Mouse (Mus musculus) 416B (cell line): Measurements from ENCODE around the gene Ubald1.

Source experiments
- DNase-seq: peaks from one replicate; pipeline ENCODE4 v3.0.0; 2011; ENCODE audit warnings: low read depth

Ubald1 gene

DNA sequence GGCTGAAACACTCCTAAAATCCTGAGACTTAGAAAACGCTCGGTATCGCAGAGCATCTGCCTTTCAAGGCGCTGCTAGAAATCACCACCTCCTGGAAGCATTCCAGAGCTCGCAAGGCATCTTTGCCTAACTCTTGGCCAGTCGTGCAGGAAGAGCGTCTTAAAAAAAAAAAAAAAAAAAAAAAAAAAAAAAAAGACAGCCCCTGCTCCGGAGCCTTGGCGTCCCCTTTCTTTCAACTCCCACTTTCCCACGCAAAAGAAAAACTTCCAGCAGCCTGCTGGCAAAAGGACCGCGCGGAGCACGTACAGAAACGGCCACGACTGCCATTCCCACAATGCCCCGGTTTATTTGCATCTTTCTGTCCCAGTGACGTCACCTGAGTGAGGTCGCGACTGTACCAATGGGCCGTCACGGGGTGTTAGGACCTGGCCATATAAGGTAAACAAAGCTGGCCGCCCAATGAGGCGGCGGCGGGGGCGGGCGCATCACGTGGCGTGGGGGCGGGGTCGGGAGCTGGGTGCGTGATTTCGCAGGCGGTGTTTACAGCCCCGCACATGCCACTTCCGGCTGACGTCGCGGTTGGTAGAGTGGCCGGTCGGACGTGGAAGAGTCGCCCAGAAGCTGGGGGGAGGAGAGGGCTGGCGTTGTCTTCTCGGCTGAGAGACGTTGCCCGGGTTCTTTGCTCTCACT, at the start of gene Ubald1:
Gene Ubald1 (minus strand): TSS at position 180 of the 690 bp plus-strand sequence.
- DNase-seq, result peak; percentile 100

DNA sequence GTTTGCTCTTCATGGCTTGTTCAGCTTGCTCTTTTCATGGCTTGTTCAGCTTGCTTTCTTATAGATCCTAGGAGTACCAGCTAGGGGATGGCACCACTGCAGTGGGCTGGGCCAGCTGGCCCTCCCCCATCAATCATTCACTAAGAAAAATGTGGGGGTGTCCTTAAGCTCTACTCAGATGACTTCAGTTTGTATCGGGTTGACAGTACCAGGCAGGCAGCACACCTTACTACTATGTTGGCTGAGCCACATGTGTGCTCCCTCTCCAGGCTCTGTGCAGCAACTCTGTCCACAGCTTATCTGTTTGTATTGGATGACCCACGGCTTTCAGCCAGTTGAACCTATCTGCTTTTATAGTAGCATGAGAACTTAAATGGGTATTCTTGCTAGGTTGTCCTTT, 48.4 kb upstream of the Ubald1 start:
- DNase-seq, result no peak

DNA sequence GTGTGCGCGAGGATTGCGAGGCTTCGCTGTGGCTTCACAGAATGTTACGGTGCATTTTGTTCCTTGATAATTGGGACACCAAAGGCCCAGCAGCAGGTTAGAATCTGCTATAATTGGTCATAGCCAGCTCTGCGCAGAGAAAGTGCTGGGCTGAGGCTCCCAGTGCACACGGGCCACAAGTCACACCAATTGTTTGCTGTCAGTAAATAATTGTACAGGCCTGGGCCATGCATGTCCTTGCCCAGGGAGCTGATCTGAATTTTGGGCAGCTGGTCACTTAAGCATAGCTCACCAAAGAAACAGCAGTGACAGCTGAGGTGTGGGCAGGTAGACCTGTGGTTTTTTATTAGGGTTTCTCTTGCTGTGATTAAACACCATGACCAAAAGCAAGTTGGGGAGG, 47.9 kb upstream of the Ubald1 start:
- DNase-seq, result no peak

DNA sequence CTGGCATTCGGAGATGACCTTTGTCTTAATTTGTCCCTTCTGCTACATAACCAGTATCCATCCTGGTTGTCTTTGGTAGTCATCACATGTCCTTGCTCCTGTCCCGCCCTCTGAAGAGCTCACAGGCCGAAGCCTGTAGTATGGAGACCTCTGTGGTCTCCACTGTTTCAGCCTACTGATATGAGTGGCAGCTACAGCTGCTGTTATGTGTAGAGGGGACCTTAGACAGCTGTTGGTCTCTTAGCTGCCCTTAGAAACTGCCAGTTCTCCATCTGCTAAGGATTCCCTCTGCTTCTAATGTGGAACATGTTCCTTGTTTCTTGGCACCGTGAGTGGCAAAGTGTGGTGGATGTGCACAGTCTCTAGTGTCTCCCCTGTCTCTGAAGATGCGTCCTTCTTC, 43.9 kb upstream of the Ubald1 start:
- DNase-seq, result no peak

DNA sequence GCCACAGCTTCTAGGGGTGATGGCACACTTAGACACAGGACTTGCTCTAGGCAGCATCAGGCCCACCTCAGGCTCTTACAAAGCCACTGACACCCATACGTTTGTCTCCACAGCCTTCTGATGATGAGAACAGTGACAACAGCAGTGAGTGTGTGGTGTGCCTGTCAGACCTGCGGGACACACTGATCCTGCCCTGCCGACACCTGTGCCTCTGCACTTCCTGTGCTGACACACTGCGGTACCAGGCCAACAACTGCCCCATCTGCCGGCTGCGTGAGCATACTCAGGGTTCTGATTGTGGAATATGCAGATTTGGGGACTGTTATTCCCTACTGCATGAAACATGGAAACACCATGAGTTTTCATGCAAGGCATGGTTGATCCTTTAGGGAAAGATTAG, 42.4 kb upstream of the Ubald1 start:
- no peak for DNase-seq

DNA sequence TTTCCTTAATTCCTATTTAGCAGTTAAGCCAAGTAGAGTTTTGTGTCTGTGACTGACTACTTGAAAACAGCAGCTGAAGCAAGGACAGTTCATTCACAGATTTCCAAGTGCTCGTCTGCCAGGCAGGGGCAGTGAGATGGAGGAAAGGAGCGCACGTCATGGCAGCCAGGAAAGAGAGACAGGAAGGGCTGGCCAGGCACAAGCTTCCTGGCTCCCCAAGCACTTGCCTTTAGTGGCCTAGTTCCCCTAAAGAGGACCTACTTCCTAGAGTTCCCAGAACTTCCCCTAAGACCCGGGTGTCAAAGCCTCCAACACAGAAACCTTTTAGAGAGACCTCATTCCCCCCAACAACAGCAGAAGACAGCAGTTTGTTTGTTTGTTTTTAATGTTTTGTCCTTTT, 40.4 kb upstream of the Ubald1 start:
- peak; percentile 29 for DNase-seq

DNA sequence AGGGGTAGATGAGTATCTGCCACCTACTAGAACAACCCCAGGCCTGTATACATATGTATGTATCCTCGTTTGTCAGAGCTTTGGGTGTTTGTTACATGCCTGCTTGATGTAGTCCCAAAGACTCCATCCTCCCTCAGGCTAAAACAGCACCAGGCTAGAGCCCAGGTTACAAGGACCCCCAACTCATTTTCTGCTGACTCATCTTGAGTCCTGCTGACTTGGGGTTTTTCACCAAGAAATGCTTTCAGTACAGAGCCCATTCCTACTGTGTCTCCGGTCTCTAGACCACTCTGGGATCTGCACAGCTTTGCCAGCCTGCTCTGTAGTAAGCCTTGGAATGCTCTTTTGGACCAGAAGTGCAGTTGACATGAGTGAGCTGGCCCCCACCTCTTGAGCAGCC, 36.5 kb upstream of the Ubald1 start:
- no peak for DNase-seq

DNA sequence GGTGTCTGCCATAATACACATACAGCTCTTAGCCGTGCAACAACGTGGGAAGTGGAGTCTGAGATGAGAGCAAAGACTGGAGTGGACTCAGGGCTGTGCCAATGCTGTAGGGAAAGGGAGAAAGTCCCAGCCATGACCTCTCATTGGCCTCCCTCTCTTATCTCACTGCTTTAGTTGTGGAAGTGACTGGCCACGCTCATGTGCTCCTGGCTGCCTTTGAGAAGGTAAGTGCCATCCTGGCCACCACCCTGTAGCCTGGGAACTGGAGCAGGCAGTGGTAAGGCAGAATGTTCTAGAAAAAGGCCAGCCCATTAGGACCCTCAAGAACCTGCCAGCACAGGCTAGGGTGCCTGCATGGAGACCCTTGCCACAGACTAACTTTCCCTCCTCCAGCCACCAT, 35.8 kb upstream of the Ubald1 start:
- DNase-seq, result no peak

DNA sequence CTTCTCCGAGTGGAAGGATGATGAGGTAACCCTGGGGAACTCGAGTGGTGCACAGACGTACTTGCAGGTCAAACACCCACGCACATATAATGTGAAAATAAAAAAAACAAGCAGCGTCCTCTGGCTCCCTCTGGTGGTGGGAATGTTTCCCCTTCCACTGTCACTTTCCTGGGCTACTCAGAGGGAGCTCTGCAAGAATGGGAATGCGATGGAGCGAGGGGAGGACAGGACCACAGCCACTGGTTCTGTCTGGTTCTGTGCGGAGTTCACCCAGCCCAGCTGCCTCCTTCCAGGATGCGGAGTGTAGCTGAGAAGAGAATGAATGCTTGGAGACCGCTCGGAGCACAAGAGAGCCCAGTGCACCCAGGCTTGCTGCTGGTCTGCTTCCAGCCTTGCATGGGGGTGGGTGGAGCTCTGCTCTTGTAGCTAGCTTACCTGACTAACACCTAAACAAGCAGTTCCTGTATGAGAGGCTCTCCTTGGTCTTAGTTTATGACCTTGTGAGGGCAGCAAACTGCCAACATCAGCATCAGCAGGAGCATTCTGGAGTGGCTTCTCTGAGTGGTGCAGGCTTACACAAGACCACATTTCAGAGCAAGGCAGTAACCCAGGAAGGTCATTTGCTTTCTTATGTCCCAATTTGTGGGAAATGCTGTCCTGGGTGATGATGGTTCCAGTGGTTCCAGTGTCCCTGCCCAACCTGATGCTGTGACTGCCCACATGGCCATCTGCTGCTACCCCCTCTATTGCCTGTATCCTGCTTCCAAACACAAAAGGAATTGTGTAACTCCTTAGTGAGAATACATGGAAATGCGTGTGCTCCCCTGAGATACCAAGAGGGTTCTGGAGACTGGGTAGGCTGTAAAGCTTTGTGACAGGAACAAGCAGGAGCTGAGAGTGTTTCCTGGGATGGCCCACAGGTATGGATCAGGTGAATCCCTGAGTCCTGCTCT, 33.9 kb upstream of the Ubald1 start:
- peak; percentile 83 for DNase-seq

DNA sequence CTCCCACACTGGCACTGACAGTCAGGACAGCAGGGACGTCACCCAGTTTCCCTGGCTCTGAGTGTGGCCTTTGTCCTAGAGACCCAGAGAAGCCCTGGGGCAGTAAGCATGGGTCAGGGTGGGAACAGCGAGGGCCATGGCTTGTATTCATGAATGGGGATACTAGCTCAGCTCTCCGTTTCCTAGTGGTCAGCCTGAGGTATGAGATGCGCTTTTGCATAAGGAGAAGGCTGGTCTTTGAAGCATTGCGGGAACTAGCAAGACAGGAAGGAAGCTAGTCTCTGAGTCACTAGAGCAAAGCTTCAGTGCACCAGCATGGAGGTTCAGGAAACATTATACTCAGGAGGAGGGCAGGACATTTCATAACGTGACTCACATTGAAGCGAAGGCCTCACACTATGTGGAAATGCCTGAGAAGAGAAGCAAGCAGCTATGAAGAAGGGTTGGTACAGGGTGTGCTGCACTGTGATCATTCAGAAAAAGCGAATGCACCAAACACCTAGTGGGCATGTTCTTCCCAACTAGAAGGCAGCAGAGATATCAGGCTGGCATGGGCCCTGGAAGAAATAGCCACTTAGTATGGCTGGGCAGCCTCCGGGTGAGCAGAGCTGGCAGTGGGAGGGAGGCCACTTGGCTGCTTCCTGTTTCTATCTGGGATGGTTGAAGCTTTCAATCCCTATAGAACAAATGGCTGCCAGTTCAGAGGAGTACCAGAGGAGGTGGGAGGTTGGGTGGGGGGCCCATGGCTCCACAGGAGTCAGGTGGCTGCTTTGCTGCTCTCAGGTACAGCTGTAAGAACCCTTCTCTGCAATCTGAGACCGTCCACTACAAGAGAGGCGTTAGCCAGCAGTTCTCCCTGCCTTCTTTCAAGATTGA, 33.0 kb upstream of the Ubald1 start:
- peak; percentile 97 for DNase-seq

DNA sequence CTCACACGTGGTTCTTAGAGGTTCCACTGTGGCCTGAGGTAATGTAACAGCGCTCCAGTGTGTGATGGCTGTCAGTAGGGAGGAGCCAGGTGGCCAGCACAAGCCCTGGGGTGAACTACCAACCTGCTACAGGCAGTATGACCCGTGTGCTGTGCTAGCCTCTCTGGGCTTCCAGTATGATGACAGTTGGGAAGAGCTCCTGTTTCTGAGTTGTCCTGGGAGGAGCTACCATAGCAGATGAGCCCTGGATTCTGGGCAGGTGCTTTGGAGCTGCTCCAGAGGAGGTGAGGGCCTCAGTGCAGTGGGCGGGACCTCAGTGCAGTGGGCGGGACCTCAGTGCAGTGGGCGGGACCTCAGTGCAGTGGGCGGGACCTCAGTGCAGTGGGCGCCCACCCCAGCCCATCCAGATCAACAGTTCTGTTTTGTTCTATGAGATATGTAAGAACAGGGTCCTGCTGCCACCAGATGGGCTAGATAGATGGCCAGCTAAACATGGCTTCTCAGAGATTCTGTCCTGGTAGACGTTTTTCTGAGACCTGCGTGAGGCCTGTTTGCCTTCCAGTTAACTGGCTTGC, 32.0 kb upstream of the Ubald1 start:
- DNase-seq, result no peak

DNA sequence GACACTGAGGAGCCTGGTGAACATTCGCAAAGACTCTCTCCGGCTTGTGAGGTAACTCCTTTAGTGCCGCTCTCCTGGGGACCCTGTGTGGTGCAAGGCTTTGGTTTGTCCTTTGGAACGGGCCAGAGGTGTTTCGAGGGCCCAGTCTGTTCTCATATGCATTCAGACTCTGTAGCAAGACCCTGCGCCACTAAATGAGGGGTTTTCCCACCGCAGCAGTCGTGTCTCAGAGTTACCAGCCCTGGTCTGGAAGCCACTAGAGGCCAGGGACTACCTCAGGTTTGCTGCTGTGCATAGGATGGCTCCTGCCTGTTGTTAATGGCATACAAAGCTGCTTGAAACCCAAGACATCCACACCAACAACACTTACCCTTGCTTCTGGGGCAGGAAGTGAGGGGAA, 30.6 kb upstream of the Ubald1 start:
- no peak for DNase-seq

DNA sequence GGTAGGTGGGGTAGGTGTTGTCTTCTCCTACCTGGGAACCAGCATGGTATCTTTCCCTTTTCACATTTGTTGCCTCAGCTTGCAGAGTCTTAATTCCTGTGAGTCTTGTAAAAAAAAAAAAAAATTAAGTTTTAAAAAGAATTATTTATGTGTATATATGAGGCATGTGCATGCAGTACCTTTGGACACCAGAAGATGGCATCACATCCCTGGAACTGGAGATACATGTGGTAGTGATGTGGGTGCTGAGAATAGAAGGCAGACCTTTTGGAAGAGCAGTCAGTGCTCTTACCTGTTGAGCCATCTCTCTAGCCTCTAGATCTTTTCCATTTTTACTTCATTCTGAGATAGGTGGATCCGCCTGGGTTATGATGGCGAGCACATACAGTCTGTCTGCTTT, 29.6 kb upstream of the Ubald1 start:
- DNase-seq, result peak; percentile 48

DNA sequence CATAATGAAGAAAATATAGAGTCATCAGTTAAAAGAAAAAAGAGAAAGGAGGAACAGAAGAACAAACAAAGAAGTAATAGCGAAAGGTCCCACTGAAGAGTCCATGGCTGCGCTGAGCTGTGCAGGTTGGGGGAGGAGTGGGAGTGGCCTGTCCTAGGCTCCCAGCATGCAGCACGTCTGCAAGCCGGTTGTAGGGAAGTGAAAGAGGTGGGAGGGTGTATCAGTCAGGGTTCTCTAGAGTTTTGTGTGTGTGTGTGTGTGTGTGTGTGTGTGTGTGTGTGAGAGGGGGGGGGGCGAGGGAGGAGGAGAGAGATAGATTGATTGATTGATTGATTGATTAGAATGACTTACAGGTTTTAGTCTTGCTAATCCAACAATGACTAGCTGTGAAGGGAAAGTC, 27.9 kb upstream of the Ubald1 start:
- DNase-seq, result no peak

DNA sequence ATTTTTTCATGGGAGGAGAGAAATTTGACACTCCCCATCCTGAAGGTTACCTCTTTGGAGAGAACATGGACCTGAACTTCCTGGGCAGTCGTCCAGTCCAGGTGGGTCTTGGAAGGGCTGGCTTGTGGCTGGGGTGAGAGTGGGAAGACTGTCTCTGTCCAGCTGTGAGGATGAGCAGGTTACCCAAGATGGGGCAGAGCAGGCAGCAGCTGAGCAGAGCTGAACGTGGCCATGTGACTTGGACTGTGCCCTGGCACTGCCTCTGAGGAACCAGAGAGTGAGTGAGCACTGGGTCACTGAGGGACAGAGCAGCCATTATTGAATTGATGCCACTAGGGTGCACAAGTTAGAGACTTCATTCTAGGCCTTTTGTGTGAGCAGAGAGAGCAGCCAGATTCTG, 27.3 kb upstream of the Ubald1 start:
- DNase-seq, result no peak

DNA sequence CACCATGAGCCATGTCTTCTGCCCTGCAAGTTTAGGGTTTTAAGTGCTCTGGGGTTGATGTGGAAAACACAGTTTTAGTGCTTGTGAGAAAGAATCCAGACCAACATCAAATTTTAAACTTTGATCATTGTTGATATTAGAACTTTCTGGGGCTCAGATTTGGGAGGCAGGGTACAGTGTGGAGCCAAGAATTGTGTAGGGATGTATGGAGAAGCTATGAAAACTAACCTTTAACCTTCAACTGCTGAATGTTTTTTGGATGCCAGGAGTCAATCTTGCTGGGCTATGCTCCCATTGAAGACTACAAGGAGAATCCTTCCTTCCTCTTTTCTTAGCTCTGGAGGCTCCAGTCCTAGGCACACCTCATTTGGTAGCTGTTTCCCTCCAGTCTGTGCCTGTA, 26.4 kb upstream of the Ubald1 start:
- no peak for DNase-seq

DNA sequence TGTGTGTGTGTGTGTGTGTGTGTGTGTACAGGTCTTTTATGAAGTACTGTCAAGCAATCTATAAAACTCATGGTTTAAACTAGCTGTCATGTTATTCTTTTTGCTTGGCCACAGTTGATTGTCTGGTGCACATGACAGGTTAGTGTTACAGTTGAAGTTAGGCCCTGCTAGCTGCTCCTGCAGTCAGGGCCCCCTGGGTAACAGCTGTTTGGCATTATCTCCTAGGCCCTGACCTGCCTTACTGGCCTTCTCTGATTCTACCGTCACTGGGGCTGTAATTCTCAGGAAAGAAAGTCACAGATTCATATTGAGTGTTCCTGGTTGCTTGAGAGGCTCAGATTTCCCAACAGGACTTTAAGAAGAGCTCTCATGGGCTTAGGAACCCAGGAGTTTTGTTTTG, 25.5 kb upstream of the Ubald1 start:
- no peak for DNase-seq

DNA sequence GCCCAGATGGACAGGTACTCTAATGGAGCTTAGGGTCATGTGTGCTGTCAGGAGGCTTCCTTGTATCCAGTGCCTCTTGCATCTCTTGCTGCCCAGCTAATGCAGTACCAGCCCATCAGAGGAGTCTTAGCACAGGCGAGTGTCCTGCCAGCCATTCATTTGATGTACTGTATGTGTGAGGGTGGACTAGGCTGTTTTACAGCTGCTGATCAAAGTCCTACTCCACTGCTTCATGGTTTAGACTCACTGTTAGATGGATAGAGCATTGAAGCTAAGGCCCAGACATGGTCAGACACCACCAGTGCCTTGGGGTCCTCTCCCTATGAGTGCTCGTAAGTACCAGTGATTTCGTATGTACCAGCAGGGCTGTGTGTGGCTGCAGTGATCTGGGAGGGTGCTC, 24.8 kb upstream of the Ubald1 start:
- no peak for DNase-seq

DNA sequence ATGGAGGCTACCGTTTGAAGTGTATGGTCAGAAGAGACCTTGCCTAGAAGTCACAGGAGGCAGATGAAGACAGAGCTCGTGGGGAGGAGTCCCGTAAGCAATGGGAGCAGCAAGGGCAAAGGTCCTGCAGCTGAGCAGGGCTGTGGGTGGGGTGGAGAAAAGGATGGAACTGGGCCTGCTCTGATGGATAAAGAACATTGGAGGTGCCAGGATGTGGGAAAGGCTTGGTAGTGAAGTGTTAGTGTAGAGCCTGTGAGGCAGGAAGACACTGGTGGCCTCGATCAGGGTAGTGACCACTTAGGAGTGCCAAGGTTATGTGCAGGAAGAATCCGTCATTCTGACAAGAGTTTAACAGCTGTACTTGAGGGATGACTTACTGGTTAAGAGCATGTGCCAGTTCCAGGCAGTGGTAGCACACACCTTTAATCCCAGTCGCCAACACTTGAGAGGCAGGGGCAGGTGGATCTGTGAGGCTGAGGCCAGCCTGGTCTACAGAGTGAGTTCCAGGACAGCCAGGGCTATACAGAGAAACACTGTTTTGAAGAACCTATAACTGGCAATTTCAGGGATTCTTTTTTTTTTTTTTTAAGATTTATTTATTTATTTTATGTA, 23.5 kb upstream of the Ubald1 start:
- DNase-seq, result no peak

DNA sequence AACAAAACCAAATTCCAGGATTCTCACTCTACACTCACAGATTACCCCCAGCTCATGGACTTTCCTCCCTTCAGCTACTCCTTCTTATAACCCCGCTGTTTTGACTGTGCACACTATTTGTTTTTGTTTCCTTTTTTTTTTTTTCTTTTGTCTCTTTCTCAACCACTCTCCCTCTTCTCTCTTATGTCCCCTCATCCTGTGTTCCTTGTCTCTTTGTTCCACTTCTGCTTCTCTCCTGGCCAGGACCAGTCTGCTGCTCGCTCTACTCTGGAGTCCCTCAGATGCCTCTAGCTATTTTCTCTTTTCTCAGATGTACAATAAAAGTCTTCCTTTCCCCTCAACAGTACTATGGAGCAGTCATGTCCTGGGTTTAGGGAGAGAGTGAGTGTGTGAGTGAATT, 22.3 kb upstream of the Ubald1 start:
- no peak for DNase-seq

DNA sequence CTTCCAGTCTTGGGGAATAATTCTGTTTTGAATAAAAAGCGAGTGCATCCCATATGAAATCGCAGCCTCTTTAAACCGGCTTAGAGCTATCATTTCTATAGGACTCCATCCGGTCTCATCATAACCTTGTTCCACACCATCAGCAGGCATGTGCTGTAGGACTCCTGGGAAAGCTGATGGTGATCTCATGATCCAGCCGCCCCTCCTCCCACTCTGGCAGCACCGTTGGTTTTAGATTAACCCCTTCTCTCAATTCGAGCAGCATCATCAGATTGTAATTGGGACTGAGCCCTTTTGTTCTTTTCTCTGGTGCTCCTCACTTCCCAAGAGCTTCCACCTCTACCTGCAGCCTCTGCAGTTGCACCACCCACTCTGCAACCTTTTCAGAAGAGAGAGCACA, 21.1 kb upstream of the Ubald1 start:
- DNase-seq, result no peak

DNA sequence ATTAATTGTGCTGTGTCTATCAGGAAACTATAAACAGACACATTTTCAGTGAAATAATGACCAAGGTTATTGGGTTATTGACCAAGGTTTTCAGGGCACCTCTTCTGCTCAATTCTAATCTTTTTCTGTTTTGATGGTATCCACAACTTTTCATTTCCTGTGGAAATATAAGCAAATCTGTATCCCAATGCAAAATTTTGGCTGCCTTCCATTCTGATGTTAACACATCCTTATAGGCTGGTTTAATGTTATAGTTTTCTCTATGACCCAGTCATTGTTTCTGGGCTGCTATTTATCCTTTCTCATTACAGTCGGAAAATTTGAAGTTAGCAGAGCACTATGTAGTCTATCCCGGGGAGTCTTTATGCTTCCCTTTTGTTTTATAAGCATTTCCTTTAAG, 19.6 kb upstream of the Ubald1 start:
- no peak for DNase-seq
